In genomic region chr11:72951137-72952000, GRCm38 (mm10) we compare ENCODE assay signal across 10 mouse cellular contexts. TPM values are rescaled to one million over a fixed set of nuclear protein-coding genes. Genes with fewer than 3 reads are reported as not detected.
DNase-seq lines count a peak whose midpoint lies in the region; ATAC-seq and TF ChIP-seq lines count a peak whose summit lies in the region.
"Had no signal": no experiment of that assay in that cellular context is flagged by ENCODE, and none has a peak within 500 bp of the region (broad histone marks: within the 10 kb centered on the region; RNA-seq: fewer than 3 reads in every experiment).

No protein-coding gene starts in this region.

- no peaks in the 10 kb centered on the region for H3K27me3 ChIP-seq in midbrain, embryonic 11.5 days (ENCODE audit: control insufficient read depth, insufficient read depth, low read length)
- H3K27me3 ChIP-seq in midbrain, postnatal 0 days (ENCODE audit: insufficient read depth, low read length): no peaks in the 10 kb centered on the region
- no peaks in the 10 kb centered on the region for H3K27me3 ChIP-seq in kidney, embryonic 14.5 days (ENCODE audit: control insufficient read depth, insufficient read depth, low read length)
- H3K27me3 ChIP-seq in small intestine, adult 2 months (ENCODE audit: control insufficient read depth, insufficient read depth, low read length): no peaks in the 10 kb centered on the region
- H3K27me3 ChIP-seq: limb, embryonic 13.5 days had no signal

- no peak overlapping the region for H3K9ac ChIP-seq in midbrain, embryonic 11.5 days (ENCODE audit: low read length)
- H3K9ac ChIP-seq in midbrain, postnatal 0 days (replicated peaks; ENCODE audit: low read length, poor library complexity, severe bottlenecking): no peak overlapping the region
- no peak overlapping the region for H3K9ac ChIP-seq in kidney, embryonic 14.5 days (ENCODE audit: low read depth, low read length)
- H3K9ac ChIP-seq: limb, embryonic 13.5 days had no signal

- H3K4me1 ChIP-seq in midbrain, embryonic 11.5 days (ENCODE audit: control insufficient read depth, insufficient read depth, low read length): peaks cover 2% of the 10 kb centered on the region; the same call in 1 of the 2 replicates
- H3K4me1 ChIP-seq in midbrain, postnatal 0 days (ENCODE audit: insufficient read depth, low read length): no peaks in the 10 kb centered on the region
- H3K4me1 ChIP-seq in kidney, embryonic 14.5 days (ENCODE audit: control insufficient read depth, insufficient read depth, low read length): peaks cover 31% of the 10 kb centered on the region
- H3K4me1 ChIP-seq in small intestine, adult 2 months (ENCODE audit: control insufficient read depth, insufficient read depth, insufficient read length, low read length): peaks cover 38% of the 10 kb centered on the region

- H3K36me3 ChIP-seq in midbrain, embryonic 11.5 days (ENCODE audit: control insufficient read depth, insufficient read depth, low read length): no peaks in the 10 kb centered on the region
- no peaks in the 10 kb centered on the region for H3K36me3 ChIP-seq in midbrain, postnatal 0 days (ENCODE audit: insufficient read depth, low read length)
- H3K36me3 ChIP-seq in kidney, embryonic 14.5 days (ENCODE audit: control insufficient read depth, insufficient read depth, low read length): no peaks in the 10 kb centered on the region
- no peaks in the 10 kb centered on the region for H3K36me3 ChIP-seq in small intestine, adult 2 months (ENCODE audit: control insufficient read depth, insufficient read depth, low read length)
- H3K36me3 ChIP-seq: limb, embryonic 13.5 days had no signal

- 72% methylated on average over 22 of the region's 22 CpGs for WGBS in midbrain, embryonic 11.5 days
- WGBS in midbrain, postnatal 0 days: 69% methylated on average over 22 of the region's 22 CpGs
- WGBS in kidney, embryonic 14.5 days: 40% methylated on average over 22 of the region's 22 CpGs
- 21% methylated on average over 22 of the region's 22 CpGs for WGBS in small intestine, adult 2 months

- no peak for ATAC-seq in midbrain, embryonic 11.5 days (ENCODE audit: low FRiP score)
- no peak for ATAC-seq in midbrain, postnatal 0 days (ENCODE audit: low FRiP score)
- peak; percentile 58; the same call in 1 of the 2 replicates for ATAC-seq in kidney, embryonic 14.5 days (ENCODE audit: low FRiP score, low TSS enrichment)

- no peak overlapping the region for H3K4me2 ChIP-seq in midbrain, embryonic 11.5 days
- no peak overlapping the region for H3K4me2 ChIP-seq in midbrain, postnatal 0 days (ENCODE audit: low read depth, low read length, poor library complexity, severe bottlenecking)
- H3K4me2 ChIP-seq in kidney, embryonic 14.5 days (replicated peaks; ENCODE audit: low read depth, low read length): no peak overlapping the region
- H3K4me2 ChIP-seq: limb, embryonic 13.5 days had no signal

- no peak for TF ChIP-seq POLR2A in small intestine, adult 2 months (IDR thresholded peaks at IDR 0.05; ENCODE audit: low read depth, low read length)

- H3K4me3 ChIP-seq in midbrain, embryonic 11.5 days (ENCODE audit: low read depth, low read length): no peak overlapping the region
- H3K4me3 ChIP-seq in midbrain, postnatal 0 days (ENCODE audit: low read depth, low read length): no peak overlapping the region
- no peak overlapping the region for H3K4me3 ChIP-seq in kidney, embryonic 14.5 days (ENCODE audit: low read length)
- H3K4me3 ChIP-seq in small intestine, adult 2 months (ENCODE audit: low read depth, low read length): no peak overlapping the region
- H3K4me3 ChIP-seq: limb, embryonic 13.5 days had no signal

- H3K27ac ChIP-seq in midbrain, embryonic 11.5 days (ENCODE audit: low read depth, low read length): no peak overlapping the region
- H3K27ac ChIP-seq in midbrain, postnatal 0 days (ENCODE audit: low read depth, low read length): no peak overlapping the region
- peak overlapping the region; percentile 18; the same call in 1 of the 2 replicates for H3K27ac ChIP-seq in kidney, embryonic 14.5 days (ENCODE audit: low read depth, low read length)
- H3K27ac ChIP-seq in small intestine, adult 2 months (ENCODE audit: insufficient read depth, low read depth, low read length): peak overlapping the region; percentile 89

- DNase-seq in midbrain, embryonic 11.5 days (ENCODE audit: low spot score, missing footprints): peak; percentile 79
- no peak for DNase-seq in midbrain, postnatal 0 days (ENCODE audit: low spot score)
- peak; percentile 38 to 46 for DNase-seq in cerebellum, postnatal 36 days
- no peak for DNase-seq in frontal cortex, adult 2 months (ENCODE audit: extremely low spot score in 1 of 2, low spot score in 1 of 2)
- no peak for DNase-seq in c-Kit-positive CD71-positive TER-119-positive erythroid progenitor cells, embryonic 14.5 days (ENCODE audit: low spot score)
- no peak for DNase-seq in frontal cortex, postnatal 36 days (ENCODE audit: low spot score in 2 of 2)
- DNase-seq: gastrocnemius, postnatal 25 days had no signal

- no peaks in the 10 kb centered on the region; the same call in 1 of the 2 replicates for H3K9me3 ChIP-seq in midbrain, embryonic 11.5 days (ENCODE audit: control insufficient read depth, low read length)
- no peaks in the 10 kb centered on the region for H3K9me3 ChIP-seq in midbrain, postnatal 0 days (ENCODE audit: low read length)
- no peaks in the 10 kb centered on the region for H3K9me3 ChIP-seq in kidney, embryonic 14.5 days (ENCODE audit: control insufficient read depth, low read length)

- no peak for TF ChIP-seq CTCF in midbrain, postnatal 0 days (IDR thresholded peaks at IDR 0.05)
- no peak for TF ChIP-seq CTCF in small intestine, adult 2 months (IDR thresholded peaks at IDR 0.05; ENCODE audit: extremely low read depth, insufficient read length, insufficient replicate concordance, low read depth, low read length)

RNA-seq across cellular contexts. Expression of gene Atp2a3, which starts 9.6 kb away (rescaled TPM):
- 0.59 and 0.95 TPM in 2 replicates for polyA plus RNA-seq in midbrain, embryonic 11.5 days (2014; fragmentation: Nextera tagmentation; extraction: Ambion mirVana)
- total RNA-seq in midbrain, postnatal 0 days (2014; rRNA removed): 2.5 and 3.6 TPM in 2 replicates
- 2.3 and 2.7 TPM in 2 replicates for polyA plus RNA-seq in midbrain, postnatal 0 days (2015; fragmentation: Nextera tagmentation; extraction: Ambion mirVana)
- polyA plus RNA-seq in kidney, embryonic 14.5 days (2014; fragmentation: Nextera tagmentation; extraction: Ambion mirVana): 1.3 and 2.2 TPM in 2 replicates
- polyA plus RNA-seq in small intestine, adult 2 months (2012; rRNA removed): 113 and 128 TPM in 2 replicates
- 4.9 and 5.9 TPM in 2 replicates for polyA plus RNA-seq in frontal cortex, adult 2 months (2012; rRNA removed)

RNA-seq across cellular contexts. Expression of gene P2rx1, which starts 47.5 kb away (rescaled TPM):
- 1.2 and 1.3 TPM in 2 replicates for polyA plus RNA-seq in midbrain, embryonic 11.5 days (2014; fragmentation: Nextera tagmentation; extraction: Ambion mirVana)
- total RNA-seq in midbrain, postnatal 0 days (2014; rRNA removed): 0.42 and 0.55 TPM in 2 replicates
- 0.16 and 0.39 TPM in 2 replicates for polyA plus RNA-seq in midbrain, postnatal 0 days (2015; fragmentation: Nextera tagmentation; extraction: Ambion mirVana)
- 0.61 and 0.76 TPM in 2 replicates for polyA plus RNA-seq in kidney, embryonic 14.5 days (2014; fragmentation: Nextera tagmentation; extraction: Ambion mirVana)
- 12.6 and 25.1 TPM in 2 replicates for polyA plus RNA-seq in small intestine, adult 2 months (2012; rRNA removed)
- polyA plus RNA-seq in frontal cortex, adult 2 months (2012; rRNA removed): 0.53 and 0.54 TPM in 2 replicates

Comparison
In these comparisons a context has a peak if more than half of its experiments do, and no peak if none do; other contexts are left out.
1. DNase-seq: peak in midbrain, embryonic 11.5 days (single experiment) and cerebellum, postnatal 36 days (2 of 2); none in midbrain, postnatal 0 days (single experiment), frontal cortex, adult 2 months (0 of 2), c-Kit-positive CD71-positive TER-119-positive erythroid progenitor cells, embryonic 14.5 days (single experiment) and frontal cortex, postnatal 36 days (0 of 2).
2. H3K27ac ChIP-seq: peak in kidney, embryonic 14.5 days (single experiment) and small intestine, adult 2 months (single experiment); none in midbrain, embryonic 11.5 days (single experiment) and midbrain, postnatal 0 days (single experiment).
3. RNA of gene Atp2a3, which starts 9.6 kb away (polyA plus RNA-seq): 113 to 128 TPM in small intestine, adult 2 months; 4.9 to 5.9 TPM in frontal cortex, adult 2 months, 2.3 to 2.7 TPM in midbrain, postnatal 0 days, 1.3 to 2.2 TPM in kidney, embryonic 14.5 days and 0.59 to 0.95 TPM in midbrain, embryonic 11.5 days; every median in the first group is over 10 times any median in the second.